Mouse (Mus musculus): ENCODE results near the gene Sdk2. TPM values are rescaled to one million over a fixed set of nuclear protein-coding genes. Genes with fewer than 3 reads are reported as not detected.

Gene Sdk2
- 0.61 and 0.66 TPM in 2 replicates for polyA plus RNA-seq (2015; fragmentation: Nextera tagmentation; extraction: Ambion mirVana)

DNA sequence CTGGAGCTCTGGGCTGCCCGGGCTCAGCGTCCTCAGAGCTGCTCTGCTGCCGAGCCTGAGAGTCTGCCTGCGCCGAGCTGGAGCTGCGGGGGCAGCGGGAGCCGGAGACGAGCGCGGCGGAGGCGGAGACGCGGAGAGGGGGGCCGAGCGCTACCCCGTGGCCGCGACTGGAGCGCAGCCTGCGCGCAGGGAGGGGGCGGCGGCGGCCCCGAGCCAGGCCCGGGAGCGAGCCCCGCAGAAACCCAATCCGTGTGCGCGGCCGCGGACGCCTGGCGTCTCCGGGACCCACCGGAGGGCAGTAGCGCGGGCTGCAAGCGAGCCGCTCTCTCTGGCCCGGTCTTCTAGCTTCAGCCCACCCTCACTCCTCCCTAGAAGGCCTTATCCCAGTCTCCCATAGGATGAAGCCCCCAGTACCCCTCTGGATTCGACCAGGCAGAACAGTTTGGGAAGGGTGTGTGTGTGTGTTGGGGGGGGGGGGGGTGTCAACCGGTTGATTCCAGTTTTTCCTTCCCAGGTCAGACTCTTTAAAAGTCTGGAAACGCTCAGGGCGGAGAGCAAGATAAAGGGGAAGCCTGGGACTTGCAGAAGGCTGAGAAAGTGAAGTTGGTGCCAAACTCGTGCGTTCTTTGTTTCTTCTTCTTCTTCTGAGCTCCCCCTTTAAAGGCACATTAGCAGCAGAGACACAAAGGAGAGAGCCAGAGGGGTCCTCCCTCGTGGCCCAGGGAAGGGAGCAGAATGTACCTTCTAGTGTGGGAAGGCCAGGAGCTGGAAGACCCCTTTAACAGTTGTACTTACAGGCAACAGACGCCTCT is at the start of gene Sdk2:
Gene Sdk2, minus strand, starts transcription at position 96 of the 812 bp plus-strand sequence.
- H3K27ac ChIP-seq (ENCODE audit: low read depth, low read length), result no peak within 1 kb of the TSS
- no peaks in the 10 kb centered on the region for H3K4me1 ChIP-seq (replicated peaks; ENCODE audit: control insufficient read depth, insufficient read depth, low read length)
- peak within 1 kb of the TSS; percentile 71 for H3K4me2 ChIP-seq (replicated peaks; ENCODE audit: low read depth)
- WGBS, result 5% methylated on average over 48 of the region's 52 CpGs
- TF ChIP-seq CTCF (IDR thresholded peaks at IDR 0.05; ENCODE audit: low read depth), result peak; percentile 27
- peak within 1 kb of the TSS; percentile 49 for H3K4me3 ChIP-seq (ENCODE audit: low read depth, low read length)
- H3K9me3 ChIP-seq (ENCODE audit: control insufficient read depth), result no peaks in the 10 kb centered on the region
- no peaks in the 10 kb centered on the region for H3K36me3 ChIP-seq (ENCODE audit: control insufficient read depth, insufficient read depth)
- H3K27me3 ChIP-seq (replicated peaks; ENCODE audit: control insufficient read depth, insufficient read depth, low read length), result peaks cover 55% of the 10 kb centered on the region
- H3K9ac ChIP-seq (ENCODE audit: low read depth, low read length), result peak within 1 kb of the TSS; percentile 48; the same call in 1 of the 2 replicates
- ATAC-seq, result no peak

DNA sequence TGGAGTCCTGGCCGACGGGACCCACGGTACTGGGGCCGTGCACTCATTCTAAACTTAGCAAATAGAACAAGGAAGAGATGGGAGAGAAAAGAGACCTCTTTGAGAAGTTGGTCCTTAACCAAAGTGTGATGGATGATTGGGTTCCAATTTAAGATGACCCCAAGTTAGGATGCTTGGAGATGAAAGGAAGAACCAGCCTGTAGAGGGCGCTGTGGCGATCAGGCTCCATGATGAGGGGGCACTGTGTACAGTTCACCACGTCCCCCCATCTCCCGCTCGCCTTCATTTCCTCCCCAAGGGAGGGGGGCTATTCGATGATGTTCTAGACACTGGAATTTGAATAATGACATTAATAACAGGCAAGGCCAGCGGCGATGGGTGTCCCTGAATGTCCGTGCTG is 48.2 kb upstream of the Sdk2 start:
- no peaks in the 10 kb centered on the region for H3K27me3 ChIP-seq (replicated peaks; ENCODE audit: control insufficient read depth, insufficient read depth, low read length)
- WGBS, result 79% methylated on average over 13 of the region's 13 CpGs

DNA sequence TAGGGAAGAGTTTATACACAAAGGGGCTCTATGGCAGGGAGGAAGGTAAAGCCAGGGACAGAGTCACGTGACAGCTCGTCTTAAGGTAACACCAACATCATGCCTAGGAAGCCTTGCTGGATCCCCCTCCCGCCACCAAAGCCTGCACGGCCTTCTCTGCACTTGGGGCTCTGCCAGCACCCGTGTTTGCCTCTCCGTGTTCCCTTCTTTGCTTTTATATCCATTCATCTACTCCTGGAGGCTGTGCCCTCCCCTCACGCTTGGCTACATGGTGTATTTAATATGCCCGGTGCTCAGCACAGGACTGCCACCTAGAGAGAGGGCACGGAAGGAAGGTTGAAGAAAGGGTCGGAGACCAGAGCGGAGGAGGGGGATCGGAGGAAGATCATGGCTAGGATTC is 47.8 kb upstream of the Sdk2 start:
- Histone ChIP-seq H3K4me2 (replicated peaks; ENCODE audit: low read depth) (no peak overlapping the region), H3K27me3 (replicated peaks; ENCODE audit: control insufficient read depth, insufficient read depth, low read length) (no peaks in the 10 kb centered on the region), H3K9ac (ENCODE audit: low read depth, low read length) (no peak overlapping the region), H3K27ac (ENCODE audit: low read depth, low read length) (no peak overlapping the region), H3K4me3 (ENCODE audit: low read depth, low read length) (no peak overlapping the region), H3K9me3 (ENCODE audit: control insufficient read depth) (no peaks in the 10 kb centered on the region), H3K36me3 (ENCODE audit: control insufficient read depth, insufficient read depth) (no peaks in the 10 kb centered on the region), H3K4me1 (replicated peaks; ENCODE audit: control insufficient read depth, insufficient read depth, low read length) (no peaks in the 10 kb centered on the region)
- peak; percentile 17; the same call in 1 of the 2 replicates for TF ChIP-seq CTCF (IDR thresholded peaks at IDR 0.05; ENCODE audit: low read depth)
- no peak for ATAC-seq
- 71% methylated on average over 12 of the region's 12 CpGs for WGBS

More for the DNA sequence above, 48.2 kb upstream of the Sdk2 start:
- H3K9me3 ChIP-seq (ENCODE audit: control insufficient read depth), result no peaks in the 10 kb centered on the region
- no peaks in the 10 kb centered on the region for H3K36me3 ChIP-seq (ENCODE audit: control insufficient read depth, insufficient read depth)
- no peak overlapping the region for H3K27ac ChIP-seq (ENCODE audit: low read depth, low read length)
- H3K9ac ChIP-seq (ENCODE audit: low read depth, low read length), result no peak overlapping the region
- no peaks in the 10 kb centered on the region for H3K4me1 ChIP-seq (replicated peaks; ENCODE audit: control insufficient read depth, insufficient read depth, low read length)
- no peak for ATAC-seq
- TF ChIP-seq CTCF (IDR thresholded peaks at IDR 0.05; ENCODE audit: low read depth), result no peak
- no peak overlapping the region for H3K4me2 ChIP-seq (replicated peaks; ENCODE audit: low read depth)
- H3K4me3 ChIP-seq (ENCODE audit: low read depth, low read length), result no peak overlapping the region

DNA sequence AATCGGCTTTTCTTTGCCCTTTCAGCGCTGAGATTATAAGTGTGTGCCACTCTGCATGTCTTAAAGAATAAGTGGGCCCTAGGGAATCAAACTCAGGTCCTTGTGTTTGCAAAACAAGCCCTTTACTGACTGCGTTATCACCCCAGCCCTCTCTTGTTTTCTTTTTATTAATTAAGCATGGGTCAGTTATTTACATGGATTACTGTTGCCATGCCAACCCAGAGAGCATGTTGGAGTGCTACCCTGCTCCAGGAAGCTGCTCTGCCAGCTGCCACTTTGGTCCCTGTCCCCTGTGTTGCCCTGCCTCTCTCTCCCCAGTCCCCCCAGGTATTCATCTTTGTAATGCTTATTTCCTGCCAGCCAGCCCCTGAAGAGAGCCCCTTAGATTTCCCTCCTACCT is 44.0 kb upstream of the Sdk2 start:
- Histone ChIP-seq H3K9me3 (ENCODE audit: control insufficient read depth) (no peaks in the 10 kb centered on the region), H3K27ac (ENCODE audit: low read depth, low read length) (no peak overlapping the region), H3K9ac (ENCODE audit: low read depth, low read length) (no peak overlapping the region), H3K4me1 (replicated peaks; ENCODE audit: control insufficient read depth, insufficient read depth, low read length) (no peaks in the 10 kb centered on the region), H3K36me3 (ENCODE audit: control insufficient read depth, insufficient read depth) (no peaks in the 10 kb centered on the region), H3K4me3 (ENCODE audit: low read depth, low read length) (no peak overlapping the region), H3K27me3 (replicated peaks; ENCODE audit: control insufficient read depth, insufficient read depth, low read length) (no peaks in the 10 kb centered on the region), H3K4me2 (replicated peaks; ENCODE audit: low read depth) (no peak overlapping the region)
- no peak for TF ChIP-seq CTCF (IDR thresholded peaks at IDR 0.05; ENCODE audit: low read depth)
- WGBS, result 61% methylated on average over 3 of the region's 3 CpGs
- ATAC-seq, result no peak

DNA sequence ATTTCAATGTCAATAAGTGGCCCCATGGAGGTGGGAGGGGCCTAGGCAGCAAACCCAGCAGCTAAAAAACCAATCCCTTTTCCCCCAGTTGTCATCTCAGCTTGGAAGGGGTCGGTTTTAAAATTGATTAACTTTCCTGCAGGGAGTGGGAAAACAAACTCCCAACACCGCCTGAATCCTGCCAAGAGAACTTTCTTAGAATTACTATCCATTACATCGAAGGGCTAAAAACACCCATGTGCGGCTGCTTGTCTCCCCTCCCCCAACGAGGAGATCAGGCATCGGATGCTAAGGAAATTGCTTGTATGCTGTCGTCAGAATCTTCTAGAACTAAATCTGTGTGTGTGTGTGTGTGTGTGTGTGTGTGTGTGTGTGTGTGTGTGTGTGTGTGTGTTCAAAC is 26.8 kb upstream of the Sdk2 start:
- Histone ChIP-seq H3K9ac (ENCODE audit: low read depth, low read length) (no peak overlapping the region), H3K9me3 (ENCODE audit: control insufficient read depth) (no peaks in the 10 kb centered on the region), H3K4me3 (ENCODE audit: low read depth, low read length) (no peak overlapping the region), H3K4me2 (replicated peaks; ENCODE audit: low read depth) (no peak overlapping the region), H3K27me3 (replicated peaks; ENCODE audit: control insufficient read depth, insufficient read depth, low read length) (no peaks in the 10 kb centered on the region), H3K4me1 (replicated peaks; ENCODE audit: control insufficient read depth, insufficient read depth, low read length) (no peaks in the 10 kb centered on the region), H3K36me3 (ENCODE audit: control insufficient read depth, insufficient read depth) (no peaks in the 10 kb centered on the region), H3K27ac (ENCODE audit: low read depth, low read length) (no peak overlapping the region)
- no peak for ATAC-seq
- TF ChIP-seq CTCF (IDR thresholded peaks at IDR 0.05; ENCODE audit: low read depth), result no peak
- WGBS, result 47% methylated on average over 7 of the region's 7 CpGs

DNA sequence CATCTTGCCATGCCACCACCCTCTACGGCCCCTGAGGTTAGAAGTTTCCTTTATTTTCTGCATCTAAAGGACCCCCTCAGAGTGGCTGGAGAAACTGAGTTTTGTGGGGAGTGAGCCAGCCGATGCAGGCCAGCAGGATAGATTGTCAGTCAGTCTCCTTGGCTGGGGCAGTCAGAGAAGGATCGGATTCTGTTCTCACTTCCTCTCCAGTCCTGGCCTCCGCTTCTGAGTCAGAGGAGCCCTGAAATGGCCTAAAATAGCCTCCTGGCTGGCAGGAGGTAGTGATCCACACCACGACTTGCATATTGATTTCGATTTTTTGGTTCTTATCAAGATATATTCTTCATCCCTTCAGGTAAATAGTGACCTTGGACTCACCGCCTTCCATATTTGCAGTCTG is 26.3 kb upstream of the Sdk2 start:
- H3K27me3 ChIP-seq (replicated peaks; ENCODE audit: control insufficient read depth, insufficient read depth, low read length), result no peaks in the 10 kb centered on the region
- 50% methylated on average over 7 of the region's 7 CpGs for WGBS
- H3K4me2 ChIP-seq (replicated peaks; ENCODE audit: low read depth), result no peak overlapping the region
- H3K36me3 ChIP-seq (ENCODE audit: control insufficient read depth, insufficient read depth), result no peaks in the 10 kb centered on the region
- no peaks in the 10 kb centered on the region for H3K4me1 ChIP-seq (replicated peaks; ENCODE audit: control insufficient read depth, insufficient read depth, low read length)
- TF ChIP-seq CTCF (IDR thresholded peaks at IDR 0.05; ENCODE audit: low read depth), result no peak
- no peak for ATAC-seq
- no peak overlapping the region for H3K27ac ChIP-seq (ENCODE audit: low read depth, low read length)
- no peak overlapping the region for H3K4me3 ChIP-seq (ENCODE audit: low read depth, low read length)
- no peak overlapping the region for H3K9ac ChIP-seq (ENCODE audit: low read depth, low read length)
- no peaks in the 10 kb centered on the region for H3K9me3 ChIP-seq (ENCODE audit: control insufficient read depth)
